Mouse (Mus musculus): ENCODE results near the gene Lef1. TPM values are rescaled to one million over a fixed set of nuclear protein-coding genes. Genes with fewer than 3 reads are reported as not detected.

Gene Lef1
- polyA plus RNA-seq, 1 experiment = 7.6 TPM

- no peak for DNase-seq
- Histone ChIP-seq H3K4me1 (ENCODE audit: control insufficient read depth, insufficient read depth, low read length) (peaks cover 5% of the 10 kb centered on the region), H3K4me3 (replicated peaks; ENCODE audit: extremely low read depth, low read depth, low read length) (no peak overlapping the region)
- no peak for TF ChIP-seq CTCF (IDR thresholded peaks at IDR 0.05; ENCODE audit: insufficient read depth, low read length)
- TF ChIP-seq POLR2A (IDR thresholded peaks at IDR 0.05; ENCODE audit: borderline replicate concordance, extremely low read depth, low read depth, low read length) = no peak
- WGBS = 75% methylated on average over 9 of the region's 9 CpGs
These were observed 25.2 kb downstream of the Lef1 start for GRCm38 (mm10) chr3:131135434-131135833.

GRCm38 (mm10) chr3:131136455-131136854, 26.2 kb downstream of the Lef1 start:
- WGBS = 36% methylated on average over 8 of the region's 8 CpGs
- Histone ChIP-seq H3K4me1 (ENCODE audit: control insufficient read depth, insufficient read depth, low read length) (peaks cover 5% of the 10 kb centered on the region), H3K4me3 (replicated peaks; ENCODE audit: extremely low read depth, low read depth, low read length) (no peak overlapping the region)
- no peak for TF ChIP-seq POLR2A (IDR thresholded peaks at IDR 0.05; ENCODE audit: borderline replicate concordance, extremely low read depth, low read depth, low read length)
- no peak for TF ChIP-seq CTCF (IDR thresholded peaks at IDR 0.05; ENCODE audit: insufficient read depth, low read length)
- DNase-seq = no peak

GRCm38 (mm10) chr3:131137119-131137781, 27.0 kb downstream of the Lef1 start:
- WGBS = 71% methylated on average over 18 of the region's 18 CpGs
- TF ChIP-seq POLR2A (IDR thresholded peaks at IDR 0.05; ENCODE audit: borderline replicate concordance, extremely low read depth, low read depth, low read length) = no peak
- TF ChIP-seq CTCF (IDR thresholded peaks at IDR 0.05; ENCODE audit: insufficient read depth, low read length) = no peak
- H3K4me1 ChIP-seq (ENCODE audit: control insufficient read depth, insufficient read depth, low read length) = peaks cover 5% of the 10 kb centered on the region
- H3K4me3 ChIP-seq (replicated peaks; ENCODE audit: extremely low read depth, low read depth, low read length) = no peak overlapping the region
- no peak for DNase-seq

GRCm38 (mm10) chr3:131138224-131138623, 28.0 kb downstream of the Lef1 start:
- Histone ChIP-seq H3K4me3 (replicated peaks; ENCODE audit: extremely low read depth, low read depth, low read length) (no peak overlapping the region), H3K4me1 (ENCODE audit: control insufficient read depth, insufficient read depth, low read length) (peaks cover 5% of the 10 kb centered on the region)
- no peak for TF ChIP-seq CTCF (IDR thresholded peaks at IDR 0.05; ENCODE audit: insufficient read depth, low read length)
- 84% methylated on average over 9 of the region's 9 CpGs for WGBS
- no peak for DNase-seq

GRCm38 (mm10) chr3:131138797-131139196, 28.5 kb downstream of the Lef1 start:
- no peak for TF ChIP-seq CTCF (IDR thresholded peaks at IDR 0.05; ENCODE audit: insufficient read depth, low read length)
- no peak for TF ChIP-seq POLR2A (IDR thresholded peaks at IDR 0.05; ENCODE audit: borderline replicate concordance, extremely low read depth, low read depth, low read length)
- WGBS = 87% methylated on average over 8 of the region's 8 CpGs

GRCm38 (mm10) chr3:131139345-131140090, 29.2 kb downstream of the Lef1 start:
- 24% methylated on average over 14 of the region's 14 CpGs for WGBS
- Histone ChIP-seq H3K4me3 (replicated peaks; ENCODE audit: extremely low read depth, low read depth, low read length) (no peak overlapping the region), H3K4me1 (ENCODE audit: control insufficient read depth, insufficient read depth, low read length) (peaks cover 5% of the 10 kb centered on the region)
- TF ChIP-seq CTCF (IDR thresholded peaks at IDR 0.05; ENCODE audit: insufficient read depth, low read length) (no peak), POLR2A (IDR thresholded peaks at IDR 0.05; ENCODE audit: borderline replicate concordance, extremely low read depth, low read depth, low read length) (no peak)
- DNase-seq = no peak

More at GRCm38 (mm10) chr3:131138797-131139196, 28.5 kb downstream of the Lef1 start:
- Histone ChIP-seq H3K4me3 (replicated peaks; ENCODE audit: extremely low read depth, low read depth, low read length) (no peak overlapping the region), H3K4me1 (ENCODE audit: control insufficient read depth, insufficient read depth, low read length) (peaks cover 5% of the 10 kb centered on the region)
- DNase-seq = no peak

GRCm38 (mm10) chr3:131140091-131140462, 29.8 kb downstream of the Lef1 start:
- WGBS = 90% methylated on average over 7 of the region's 7 CpGs
- no peak for TF ChIP-seq POLR2A (IDR thresholded peaks at IDR 0.05; ENCODE audit: borderline replicate concordance, extremely low read depth, low read depth, low read length)
- no peak for TF ChIP-seq CTCF (IDR thresholded peaks at IDR 0.05; ENCODE audit: insufficient read depth, low read length)

GRCm38 (mm10) chr3:131141546-131141945, 31.3 kb downstream of the Lef1 start:
- Histone ChIP-seq H3K4me1 (ENCODE audit: control insufficient read depth, insufficient read depth, low read length) (peaks cover 5% of the 10 kb centered on the region), H3K4me3 (replicated peaks; ENCODE audit: extremely low read depth, low read depth, low read length) (no peak overlapping the region)
- DNase-seq = no peak
- no peak for TF ChIP-seq CTCF (IDR thresholded peaks at IDR 0.05; ENCODE audit: insufficient read depth, low read length)
- no peak for TF ChIP-seq POLR2A (IDR thresholded peaks at IDR 0.05; ENCODE audit: borderline replicate concordance, extremely low read depth, low read depth, low read length)
- 39% methylated on average over 4 of the region's 4 CpGs for WGBS

More at GRCm38 (mm10) chr3:131140091-131140462, 29.8 kb downstream of the Lef1 start:
- DNase-seq = no peak
- no peak overlapping the region for H3K4me3 ChIP-seq (replicated peaks; ENCODE audit: extremely low read depth, low read depth, low read length)
- peaks cover 5% of the 10 kb centered on the region for H3K4me1 ChIP-seq (ENCODE audit: control insufficient read depth, insufficient read depth, low read length)

GRCm38 (mm10) chr3:131144250-131144649, 34.0 kb downstream of the Lef1 start:
- TF ChIP-seq CTCF (IDR thresholded peaks at IDR 0.05; ENCODE audit: insufficient read depth, low read length) (no peak), POLR2A (IDR thresholded peaks at IDR 0.05; ENCODE audit: borderline replicate concordance, extremely low read depth, low read depth, low read length) (no peak)
- 84% methylated on average over 2 of the region's 2 CpGs for WGBS
- DNase-seq = no peak
- Histone ChIP-seq H3K4me1 (ENCODE audit: control insufficient read depth, insufficient read depth, low read length) (peaks cover 5% of the 10 kb centered on the region), H3K4me3 (replicated peaks; ENCODE audit: extremely low read depth, low read depth, low read length) (no peak overlapping the region)

GRCm38 (mm10) chr3:131152921-131153320, 42.6 kb downstream of the Lef1 start:
- 90% methylated on average over 4 of the region's 4 CpGs for WGBS
- TF ChIP-seq POLR2A (IDR thresholded peaks at IDR 0.05; ENCODE audit: borderline replicate concordance, extremely low read depth, low read depth, low read length) (no peak), CTCF (IDR thresholded peaks at IDR 0.05; ENCODE audit: insufficient read depth, low read length) (no peak)
- H3K4me1 ChIP-seq (ENCODE audit: control insufficient read depth, insufficient read depth, low read length) = no peaks in the 10 kb centered on the region; the same call in 1 of the 2 replicates
- no peak overlapping the region for H3K4me3 ChIP-seq (replicated peaks; ENCODE audit: extremely low read depth, low read depth, low read length)
- no peak for DNase-seq
